Mouse (Mus musculus): ENCODE data around the gene Taf15.
"Not testable (repeated sequence)": the region's sequence is repeated elsewhere in the genome, so short reads cannot be mapped to it uniquely, and the experiment has no call there.

Taf15 gene

DNA sequence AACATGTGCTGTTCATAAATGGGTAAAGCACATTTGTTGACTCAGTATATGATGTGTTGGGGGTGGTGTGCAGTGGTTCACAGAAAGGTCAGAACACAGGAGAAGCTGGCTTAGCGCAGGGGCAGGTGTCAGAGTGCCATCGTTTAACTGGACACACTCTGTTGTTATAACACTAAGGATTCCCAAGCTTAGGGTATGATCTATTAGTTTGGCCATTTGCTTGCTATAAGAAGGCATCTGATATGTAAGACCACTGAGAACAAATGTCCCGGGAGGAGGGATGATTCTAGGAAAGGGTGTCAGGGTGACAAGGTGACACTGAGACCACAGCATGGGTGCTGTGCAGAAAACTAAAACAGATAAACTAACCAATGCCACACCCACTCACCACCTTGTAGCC is 63.9 kb downstream of the Taf15 start:
- DNase-seq (ENCODE audit: inconsistent ontology term), result no peak

GRCm38 (mm10) chr11:83538705-83539314 is 65.9 kb downstream of the Taf15 start:
- no peak for DNase-seq (ENCODE audit: inconsistent ontology term)

- DNase-seq (ENCODE audit: inconsistent ontology term), result no peak
Observed at GRCm38 (mm10) chr11:83540931-83541330, 68.0 kb downstream of the Taf15 start.

- DNase-seq (ENCODE audit: inconsistent ontology term), result no peak
Observed at GRCm38 (mm10) chr11:83541415-83541814, 68.5 kb downstream of the Taf15 start.

DNA sequence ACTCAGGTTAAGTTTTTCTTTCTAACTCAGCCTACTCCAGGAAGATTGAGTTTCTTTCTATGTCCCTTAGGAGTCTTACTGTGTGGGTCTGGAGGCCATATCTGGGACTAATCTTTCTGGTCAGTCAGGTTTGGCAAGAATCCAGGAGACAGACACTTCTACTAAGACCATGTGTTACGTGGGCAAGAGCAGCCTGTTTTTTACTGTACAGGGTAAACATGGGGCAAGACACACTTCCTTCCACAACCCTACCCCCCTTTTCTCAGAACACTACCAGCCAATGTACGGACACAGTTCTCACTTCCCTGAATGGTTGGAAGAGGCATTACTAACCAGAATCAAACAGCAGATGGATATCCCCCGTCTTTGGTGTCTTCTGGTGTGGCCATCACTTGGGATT is 71.3 kb downstream of the Taf15 start:
- DNase-seq (ENCODE audit: inconsistent ontology term), result no peak

DNA sequence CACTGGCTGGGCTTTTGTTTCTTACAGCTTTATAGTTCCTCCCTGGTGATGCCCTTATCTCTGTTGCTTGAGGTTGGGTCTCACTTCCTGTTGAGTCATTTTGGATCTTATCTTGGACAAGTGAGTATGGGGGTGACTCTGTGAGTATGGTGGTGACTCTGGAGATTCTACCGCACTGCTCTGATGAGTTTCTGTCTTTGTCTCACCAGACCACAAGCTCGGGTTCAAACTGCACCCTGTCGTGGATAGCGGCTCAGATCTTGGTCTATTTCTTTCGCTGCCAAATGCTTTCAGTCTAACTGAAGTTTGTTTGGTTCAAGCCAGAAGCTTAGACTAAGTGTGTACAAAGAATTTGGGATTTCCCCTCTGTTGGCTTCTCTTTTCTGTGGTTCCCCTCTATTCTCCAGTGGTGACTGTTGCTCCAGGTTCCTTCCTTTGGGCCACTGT is 77.3 kb downstream of the Taf15 start:
- DNase-seq (ENCODE audit: inconsistent ontology term), result peak; percentile 60

DNA sequence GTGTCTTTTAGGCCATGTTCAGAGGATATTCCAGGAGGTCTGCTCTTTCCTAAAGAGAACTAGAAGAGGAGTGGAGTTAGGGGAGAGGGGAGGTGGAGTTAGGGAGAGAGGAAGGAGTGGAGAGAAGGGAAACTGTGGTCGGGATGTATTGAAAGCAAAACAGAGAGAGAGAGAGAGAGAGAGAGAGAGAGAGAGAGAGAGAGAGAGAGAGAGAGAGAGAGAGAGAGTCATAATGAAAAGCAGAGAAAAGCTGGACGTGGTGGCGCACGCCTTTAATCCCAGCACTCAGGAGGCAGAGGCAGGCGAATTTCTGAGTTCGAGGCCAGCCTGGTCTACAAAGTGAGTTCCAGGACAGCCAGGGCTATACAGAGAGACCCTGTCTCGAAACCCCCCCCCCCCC is 78.2 kb downstream of the Taf15 start:
- DNase-seq (ENCODE audit: inconsistent ontology term), result not testable (repeated sequence)

DNA sequence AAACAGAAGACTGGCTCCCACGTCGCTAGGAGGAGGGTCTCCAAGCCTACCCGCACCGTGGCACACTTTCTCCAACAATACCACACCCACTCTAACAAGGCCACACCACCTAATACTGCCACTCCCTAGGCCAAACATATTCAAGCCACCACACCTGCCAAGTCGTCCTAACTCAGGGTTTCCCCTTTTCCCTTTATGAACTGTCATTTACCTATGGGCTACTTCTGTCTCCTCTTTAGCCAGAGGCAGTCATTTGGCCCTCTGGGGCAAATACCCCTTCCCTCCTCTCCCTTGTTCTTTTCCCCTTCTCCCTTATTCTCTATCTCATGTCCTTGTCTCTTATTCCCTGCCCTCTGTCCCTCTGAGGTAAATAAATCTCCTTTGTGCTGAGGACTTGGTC is 78.8 kb downstream of the Taf15 start:
- DNase-seq (ENCODE audit: inconsistent ontology term), result no peak

Data from Muller cell, postnatal 12 days (primary cell).